Mouse (Mus musculus) megakaryocyte, embryonic 14.5 days (primary cell): ENCODE results near the gene Ddah2. TPM values are rescaled to one million over a fixed set of nuclear protein-coding genes. Genes with fewer than 3 reads are reported as not detected.

Experiments
- H3K27me3 ChIP-seq: replicated peaks from 2 replicates; pipeline ENCODE3; 2012; ENCODE audit warnings: inconsistent platforms
- H3K36me3 ChIP-seq: replicated peaks from 2 replicates; pipeline ENCODE3; 2012; ENCODE audit warnings: low read length, inconsistent platforms, mixed read lengths
- H3K4me1 ChIP-seq: 2 replicates; pipeline ENCODE4 v1.6.1; 2012; ENCODE audit warnings: inconsistent platforms
- H3K4me3 ChIP-seq: replicated peaks from 2 replicates; pipeline ENCODE3; 2012; ENCODE audit warnings: moderate library complexity, mild to moderate bottlenecking, inconsistent platforms
- H3K9me3 ChIP-seq: 2 replicates; pipeline ENCODE4 v1.6.1; 2012; ENCODE audit warnings: inconsistent platforms
- FLI1 ChIP-seq: IDR thresholded peaks from 2 replicates; pipeline ENCODE4 v1.6.1; 2012; ENCODE audit warnings: low read length, inconsistent platforms, mixed read lengths
- GATA1 ChIP-seq: IDR thresholded peaks from 3 replicates; pipeline ENCODE4 v1.6.1; 2012; ENCODE audit warnings: mixed read lengths, low read length, inconsistent platforms, borderline replicate concordance
- polyA plus RNA-seq: library from polyadenylated mRNA; stranded (reverse); fragments of >175 nt; gene quantifications from 2 replicates; pipeline ENCODE4 v1.2.3, GENCODE M21; 2012; ENCODE audit warnings: low replicate concordance; ENCODE audit not compliant: insufficient read depth

Gene Ddah2
- polyA plus RNA-seq, 1 experiment: 36.5 TPM

GRCm38 (mm10) chr17:35076507-35077176 is 17.8 kb downstream of the Ddah2 start, which contains the start of gene Ly6g6e:
TSS of gene Ly6g6e (plus strand) at chr17:35076902.
- Histone ChIP-seq H3K4me1 (peaks cover 91% of the 10 kb centered on the region), H3K9me3 (0 out of 2 replicates have a peak, but pooled peaks cover 3% of the 10 kb centered on the region), H3K27me3 (no peaks in the 10 kb centered on the region), H3K36me3 (peaks cover 78% of the 10 kb centered on the region), H3K4me3 (peak within 1 kb of the TSS; percentile 86)
- TF ChIP-seq GATA1: no peak
- TF ChIP-seq FLI1: no peak

GRCm38 (mm10) chr17:35077285-35077684 is 18.4 kb downstream of the Ddah2 start:
- no peak for TF ChIP-seq GATA1
- TF ChIP-seq FLI1: no peak
- Histone ChIP-seq H3K36me3 (peaks cover 77% of the 10 kb centered on the region), H3K27me3 (no peaks in the 10 kb centered on the region), H3K9me3 (0 out of 2 replicates have a peak, but pooled peaks cover 3% of the 10 kb centered on the region), H3K4me1 (peaks cover 91% of the 10 kb centered on the region), H3K4me3 (peak overlapping the region; percentile 66)

DNA sequence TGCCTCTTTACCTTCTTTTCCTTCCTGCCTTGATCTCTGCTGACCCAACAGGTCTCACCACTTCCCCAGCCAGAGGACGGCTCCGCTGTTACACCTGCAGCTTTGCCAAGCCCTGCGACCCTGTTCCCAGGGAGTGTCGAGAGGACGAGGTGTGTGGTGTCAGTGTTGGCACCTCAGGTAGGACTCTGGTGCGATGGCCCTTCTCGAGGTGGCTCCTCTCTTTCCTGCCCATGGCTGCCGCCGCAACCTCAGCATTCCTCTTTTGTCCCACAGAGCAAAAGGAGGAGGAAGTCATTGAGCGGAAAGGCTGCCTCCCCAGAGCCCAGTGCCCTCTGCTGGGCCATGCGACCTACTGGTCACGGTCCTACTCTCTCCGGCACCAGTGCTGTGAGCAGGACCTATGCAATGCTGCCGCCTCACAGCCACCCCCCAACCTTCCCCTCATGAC is 19.0 kb downstream of the Ddah2 start, which contains the start of gene Ly6g6d:
Gene Ly6g6d (minus strand): TSS at position 280 of the 448 bp plus-strand sequence.
- TF ChIP-seq GATA1: no peak
- TF ChIP-seq FLI1: no peak
- H3K9me3 ChIP-seq: 0 out of 2 replicates have a peak, but pooled peaks cover 3% of the 10 kb centered on the region
- peak within 1 kb of the TSS; percentile 86 for H3K4me3 ChIP-seq
- H3K36me3 ChIP-seq: peaks cover 75% of the 10 kb centered on the region
- H3K27me3 ChIP-seq: no peaks in the 10 kb centered on the region
- H3K4me1 ChIP-seq: peaks cover 90% of the 10 kb centered on the region

DNA sequence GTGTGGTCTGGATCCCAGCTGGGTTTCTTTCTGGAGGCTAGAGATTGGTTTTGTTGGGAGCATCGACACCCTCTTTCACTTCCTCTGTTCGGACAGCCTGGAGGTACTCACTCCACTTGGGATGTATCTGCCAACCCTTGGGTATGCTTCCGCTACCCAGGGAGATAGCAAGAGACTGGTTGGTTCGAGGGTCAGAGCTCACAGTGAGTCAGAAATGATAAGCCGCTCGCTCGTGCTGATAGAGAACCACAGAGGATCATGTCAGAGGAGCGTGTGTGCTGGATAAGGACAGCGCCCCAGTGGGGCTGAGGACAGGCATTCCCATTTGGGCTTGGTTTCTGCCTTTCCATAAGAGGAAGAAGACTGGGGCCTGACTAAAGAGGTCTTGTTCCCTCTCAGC is 20.9 kb downstream of the Ddah2 start:
- Histone ChIP-seq H3K9me3 (0 out of 2 replicates have a peak, but pooled peaks cover 3% of the 10 kb centered on the region), H3K27me3 (no peaks in the 10 kb centered on the region), H3K4me1 (peaks cover 96% of the 10 kb centered on the region), H3K36me3 (peaks cover 81% of the 10 kb centered on the region), H3K4me3 (peak overlapping the region; percentile 48)
- TF ChIP-seq GATA1: no peak
- TF ChIP-seq FLI1: no peak

DNA sequence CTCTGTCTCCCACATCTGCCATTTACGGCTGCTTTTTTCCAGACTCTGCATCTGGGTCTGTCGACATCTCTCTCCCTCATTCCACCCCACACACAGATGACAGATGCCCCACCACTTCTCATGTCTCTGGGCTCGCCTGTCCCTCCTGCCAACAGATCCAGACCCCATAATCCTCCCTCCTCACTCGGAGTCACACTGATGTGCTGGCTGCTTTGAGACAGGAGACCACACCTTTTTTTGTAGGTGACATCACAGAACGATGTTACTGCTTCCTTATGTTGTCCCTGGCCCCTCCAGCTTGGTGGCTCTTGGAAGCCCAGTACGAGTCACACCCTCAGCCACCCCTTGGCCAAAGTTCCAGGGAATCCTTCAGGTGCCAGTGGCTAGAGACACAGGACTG is 21.4 kb downstream of the Ddah2 start:
- Histone ChIP-seq H3K9me3 (0 out of 2 replicates have a peak, but pooled peaks cover 3% of the 10 kb centered on the region), H3K4me1 (peaks cover 96% of the 10 kb centered on the region), H3K36me3 (peaks cover 79% of the 10 kb centered on the region), H3K4me3 (peak overlapping the region; percentile 48), H3K27me3 (no peaks in the 10 kb centered on the region)
- no peak for TF ChIP-seq GATA1
- TF ChIP-seq FLI1: no peak

DNA sequence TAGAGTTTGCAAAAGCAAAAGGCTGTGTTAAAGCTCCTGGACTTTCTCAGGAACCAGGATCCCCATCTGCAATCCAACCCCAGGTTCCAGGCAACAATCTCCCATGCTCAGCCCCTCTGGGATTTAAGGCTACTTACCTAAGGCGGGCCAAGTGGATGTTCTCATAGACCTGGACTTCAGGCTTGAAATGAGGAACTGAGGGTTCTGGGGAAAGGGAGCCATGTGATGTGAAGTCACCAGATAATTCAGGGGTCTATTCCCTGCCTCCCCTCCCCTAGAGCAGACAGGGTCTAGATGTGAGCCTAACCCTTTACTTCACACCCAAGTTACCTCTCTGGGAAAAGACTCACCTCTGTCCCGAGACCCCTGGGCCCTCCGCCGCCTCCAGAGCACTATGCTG is 21.9 kb downstream of the Ddah2 start:
- no peak for TF ChIP-seq GATA1
- TF ChIP-seq FLI1: no peak
- peaks cover 98% of the 10 kb centered on the region for H3K4me1 ChIP-seq

DNA sequence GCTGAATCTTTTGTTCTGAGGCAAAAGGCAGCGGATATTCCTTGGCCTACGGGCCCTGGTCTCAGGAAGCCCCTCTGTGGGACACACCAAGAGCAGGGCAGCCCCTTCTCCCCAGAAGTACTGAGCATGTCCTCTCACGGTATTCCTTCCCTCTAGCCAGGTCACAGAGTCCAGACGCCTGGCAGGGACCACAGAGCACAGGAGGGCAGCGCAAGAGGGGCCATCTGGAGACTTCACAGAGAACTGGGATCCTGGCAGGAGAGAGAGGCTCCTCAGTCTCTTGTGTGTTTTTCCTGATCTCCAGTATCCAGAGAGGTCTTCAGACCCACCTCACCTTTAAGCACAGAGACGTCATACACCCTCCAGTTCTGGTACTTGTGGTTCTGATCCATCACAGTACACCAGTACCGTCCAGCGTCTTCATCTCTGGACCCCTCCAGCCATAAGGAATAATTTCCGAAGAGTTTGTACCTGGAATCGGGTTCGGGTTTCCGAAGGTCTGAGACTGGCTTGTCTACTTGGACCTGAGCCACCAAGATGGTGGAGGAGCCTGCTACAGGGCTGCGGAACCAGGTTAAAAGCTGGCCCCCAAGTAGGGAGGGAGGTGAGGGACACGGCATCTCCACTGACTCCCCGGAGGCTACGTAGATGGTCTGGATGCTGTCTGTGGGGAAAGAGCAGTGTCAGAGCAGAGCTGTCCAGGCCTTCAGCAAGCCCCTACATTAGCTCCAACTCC is 24.2 kb downstream of the Ddah2 start:
- no peaks in the 10 kb centered on the region for H3K27me3 ChIP-seq
- no peaks in the 10 kb centered on the region for H3K9me3 ChIP-seq
- peaks cover 60% of the 10 kb centered on the region for H3K36me3 ChIP-seq
- no peak for TF ChIP-seq GATA1
- TF ChIP-seq FLI1: no peak
- H3K4me3 ChIP-seq: peak overlapping the region; percentile 93
- H3K4me1 ChIP-seq: peaks cover 95% of the 10 kb centered on the region

More for the DNA sequence above, 21.9 kb downstream of the Ddah2 start:
- peak overlapping the region; percentile 80 for H3K4me3 ChIP-seq
- H3K27me3 ChIP-seq: no peaks in the 10 kb centered on the region
- H3K36me3 ChIP-seq: peaks cover 77% of the 10 kb centered on the region
- no peaks in the 10 kb centered on the region for H3K9me3 ChIP-seq

- no peaks in the 10 kb centered on the region for H3K27me3 ChIP-seq
- H3K36me3 ChIP-seq: peaks cover 50% of the 10 kb centered on the region
- peaks cover 87% of the 10 kb centered on the region for H3K4me1 ChIP-seq
- no peaks in the 10 kb centered on the region for H3K9me3 ChIP-seq
- TF ChIP-seq GATA1: no peak
- TF ChIP-seq FLI1: no peak
- peak overlapping the region; percentile 93 for H3K4me3 ChIP-seq
These were observed 25.2 kb downstream of the Ddah2 start for GRCm38 (mm10) chr17:35083929-35084497.

DNA sequence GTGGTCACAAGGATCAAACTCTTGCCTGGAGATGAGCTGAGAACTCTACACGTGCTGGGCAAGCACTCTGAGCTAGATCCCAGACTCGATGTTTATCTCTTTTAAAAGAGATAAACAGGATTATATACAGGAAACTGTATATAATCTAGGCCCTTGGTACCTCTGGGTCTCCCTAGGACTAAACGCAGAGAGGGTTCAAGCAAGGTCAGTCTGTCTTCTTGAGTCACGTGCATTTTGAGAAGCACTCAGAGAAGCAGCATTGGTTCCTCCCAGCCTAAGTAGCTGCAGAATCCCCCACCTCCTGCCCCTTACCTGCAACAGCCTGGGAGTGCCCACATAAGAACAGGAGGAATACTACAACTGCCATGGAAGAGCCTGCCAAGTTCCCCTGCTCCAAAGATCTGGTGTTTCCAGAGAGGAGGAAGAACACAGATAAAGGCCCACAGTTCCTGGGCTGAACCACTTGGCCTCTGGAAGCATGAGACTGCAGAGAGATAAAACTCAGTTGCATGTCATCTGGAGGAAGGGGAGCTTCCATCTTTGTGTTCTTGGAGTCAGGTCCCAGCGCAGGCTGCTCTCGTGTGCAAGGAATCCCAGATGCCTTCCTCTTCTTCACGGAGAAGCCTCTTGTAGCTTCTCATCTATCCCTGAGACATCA is 26.5 kb downstream of the Ddah2 start, which contains the start of gene Ly6g6f:
Gene Ly6g6f (minus strand): TSS at position 403 of the 658 bp plus-strand sequence.
- Histone ChIP-seq H3K36me3 (peaks cover 39% of the 10 kb centered on the region), H3K4me1 (peaks cover 78% of the 10 kb centered on the region), H3K4me3 (peak within 1 kb of the TSS; percentile 93), H3K27me3 (no peaks in the 10 kb centered on the region), H3K9me3 (no peaks in the 10 kb centered on the region)
- TF ChIP-seq FLI1 (no peak), GATA1 (0 out of 3 replicates have a peak, but pooled peaks have one; percentile 10)
